Mouse (Mus musculus) B cell, adult 2 months (primary cell): ENCODE data around the gene Slc9c1.

Source experiments
- DNase-seq, 2 experiments: peaks; one replicate each; pipeline ENCODE4 v3.0.0; 2022

Slc9c1 gene

GRCm38 (mm10) chr16:45629497-45630105 lies 94.5 kb downstream of the Slc9c1 start:
- DNase-seq = no peak

GRCm38 (mm10) chr16:45630347-45630960 lies 95.3 kb downstream of the Slc9c1 start:
- DNase-seq = peak; percentile 80 to 82

GRCm38 (mm10) chr16:45632420-45632819 lies 97.3 kb downstream of the Slc9c1 start:
- no peak for DNase-seq

GRCm38 (mm10) chr16:45635826-45636225 lies 100.7 kb downstream of the Slc9c1 start:
- DNase-seq = no peak

GRCm38 (mm10) chr16:45640070-45640762 lies 105.1 kb downstream of the Slc9c1 start:
- no peak for DNase-seq

- DNase-seq = no peak
These were observed 106.2 kb downstream of the Slc9c1 start for GRCm38 (mm10) chr16:45641301-45641700.

GRCm38 (mm10) chr16:45643944-45644343 lies 108.8 kb downstream of the Slc9c1 start:
- no peak for DNase-seq

GRCm38 (mm10) chr16:45644380-45644779 lies 109.3 kb downstream of the Slc9c1 start:
- DNase-seq = no peak

- no peak for DNase-seq
These were observed 116.4 kb downstream of the Slc9c1 start for GRCm38 (mm10) chr16:45651497-45651896.

GRCm38 (mm10) chr16:45653009-45653933 lies 118.2 kb downstream of the Slc9c1 start:
- no peak for DNase-seq

GRCm38 (mm10) chr16:45653934-45654332 lies 118.8 kb downstream of the Slc9c1 start, which contains the start of gene BC016579:
TSS of gene BC016579 (minus strand) at chr16:45654068.
- DNase-seq = peak; percentile 21 to 27

- DNase-seq = no peak
These were observed 119.4 kb downstream of the Slc9c1 start for GRCm38 (mm10) chr16:45654465-45654864.
